8 mouse cellular contexts compared by ENCODE assay signal in genomic region chr10:95563851-95564845, GRCm38 (mm10). TPM values are rescaled to one million over a fixed set of nuclear protein-coding genes. Genes with fewer than 3 reads are reported as not detected.
A peak's percentile ranks its signal among the peaks of the same experiment; 100 is the strongest.
DNase-seq lines count a peak whose midpoint lies in the region; ATAC-seq and TF ChIP-seq lines count a peak whose summit lies in the region.

Gene Nudt4, minus strand, starts transcription at chr10:95564146.

- 5% methylated on average over 43 of the region's 97 CpGs for WGBS in forebrain, postnatal 0 days
- WGBS in lung, postnatal 0 days: 10% methylated on average over 32 of the region's 97 CpGs

- TF ChIP-seq CTCF in MEL (IDR thresholded peaks at IDR 0.05 in 2 of 3, conservative IDR thresholded peaks at IDR 0.05 in 1 of 3; ENCODE audit: control insufficient read depth in 1 of 3, insufficient read depth in 1 of 3, low read depth in 2 of 3, low read length in 3 of 3, poor library complexity in 1 of 3, severe bottlenecking in 1 of 3): no peak
- peak; percentile 32; the same call in 1 of the 2 replicates for TF ChIP-seq CTCF in forebrain, postnatal 0 days (IDR thresholded peaks at IDR 0.05; ENCODE audit: low read depth)
- TF ChIP-seq CTCF in lung, postnatal 0 days (IDR thresholded peaks at IDR 0.05): no peak

- peak; percentile 95 for ATAC-seq in forebrain, postnatal 0 days
- ATAC-seq in lung, postnatal 0 days: peak; percentile 93

- H3K9me3 ChIP-seq in MEL (replicated peaks; ENCODE audit: insufficient read depth, low read length): no peaks in the 10 kb centered on the region
- no peaks in the 10 kb centered on the region for H3K9me3 ChIP-seq in forebrain, postnatal 0 days (ENCODE audit: low read length)
- no peaks in the 10 kb centered on the region for H3K9me3 ChIP-seq in lung, postnatal 0 days (ENCODE audit: low read length)

- H3K4me2 ChIP-seq in forebrain, postnatal 0 days (ENCODE audit: low read depth): peak within 1 kb of the TSS; percentile 70
- peak within 1 kb of the TSS; percentile 62 for H3K4me2 ChIP-seq in lung, postnatal 0 days (replicated peaks; ENCODE audit: low read depth, low read length)

- no peaks in the 10 kb centered on the region for H3K27me3 ChIP-seq in MEL (ENCODE audit: control insufficient read depth in 1 of 2, insufficient read depth in 2 of 2, low read length in 2 of 2)
- no peaks in the 10 kb centered on the region for H3K27me3 ChIP-seq in forebrain, postnatal 0 days (ENCODE audit: insufficient read depth, low read length)
- H3K27me3 ChIP-seq in lung, postnatal 0 days (replicated peaks; ENCODE audit: insufficient read depth, low read length): no peaks in the 10 kb centered on the region

- no peak for TF ChIP-seq EP300 in MEL (IDR thresholded peaks at IDR 0.05; ENCODE audit: low read depth in 1 of 2, low read length in 2 of 2)
- TF ChIP-seq EP300 in lung, postnatal 0 days (IDR thresholded peaks at IDR 0.05): no peak

- peaks cover 29% of the 10 kb centered on the region for H3K79me2 ChIP-seq in MEL (ENCODE audit: control insufficient read depth, insufficient read depth, low read length, poor library complexity)

- peak within 1 kb of the TSS; percentile 40 for H3K27ac ChIP-seq in MEL (ENCODE audit: control insufficient read depth, low read depth, low read length)
- H3K27ac ChIP-seq in forebrain, postnatal 0 days (ENCODE audit: low read depth, low read length): peak within 1 kb of the TSS; percentile 90
- H3K27ac ChIP-seq in lung, postnatal 0 days (ENCODE audit: low read length): peak within 1 kb of the TSS; percentile 87

- peak within 1 kb of the TSS; percentile 98 for H3K9ac ChIP-seq in MEL (ENCODE audit: control insufficient read depth, low read depth, low read length, poor library complexity, severe bottlenecking)
- H3K9ac ChIP-seq in forebrain, postnatal 0 days: peak within 1 kb of the TSS; percentile 87
- peak within 1 kb of the TSS; percentile 81 for H3K9ac ChIP-seq in lung, postnatal 0 days (replicated peaks; ENCODE audit: low read depth)

- no peak for TF ChIP-seq RAD21 in MEL (IDR thresholded peaks at IDR 0.05; ENCODE audit: low read depth, low read length)

- TF ChIP-seq POLR2A in MEL (IDR thresholded peaks at IDR 0.05; ENCODE audit: control insufficient read depth in 1 of 2, insufficient read depth in 1 of 2, low read depth in 1 of 2, low read length in 2 of 2, poor library complexity in 1 of 2): peak; percentile 75 to 81; a peak in 3 of 4 replicates

- H3K4me1 ChIP-seq in MEL (ENCODE audit: control insufficient read depth in 1 of 2, insufficient read depth in 2 of 2, low read length in 2 of 2): peaks cover 0 to 11% of the 10 kb centered on the region in 2 experiments; a peak in 1 of 4 replicates
- H3K4me1 ChIP-seq in forebrain, postnatal 0 days (ENCODE audit: insufficient read depth): peaks cover 9% of the 10 kb centered on the region
- H3K4me1 ChIP-seq in lung, postnatal 0 days (ENCODE audit: insufficient read depth, low read depth, low read length): peaks cover 13% of the 10 kb centered on the region; the same call in 1 of the 2 replicates

- H3K36me3 ChIP-seq in MEL (ENCODE audit: control insufficient read depth in 1 of 2, insufficient read depth in 2 of 2, low read length in 2 of 2): peaks cover 0 to 13% of the 10 kb centered on the region in 2 experiments; a peak in 2 of 4 replicates
- no peaks in the 10 kb centered on the region for H3K36me3 ChIP-seq in forebrain, postnatal 0 days (ENCODE audit: insufficient read depth)
- H3K36me3 ChIP-seq in lung, postnatal 0 days (ENCODE audit: insufficient read depth, low read length): no peaks in the 10 kb centered on the region

- peak within 1 kb of the TSS; percentile 75 to 96 for H3K4me3 ChIP-seq in MEL (ENCODE audit: control insufficient read depth in 1 of 2, insufficient read depth in 1 of 2, low read depth in 2 of 2, low read length in 2 of 2)
- H3K4me3 ChIP-seq in forebrain, postnatal 0 days (ENCODE audit: low read depth, low read length): peak within 1 kb of the TSS; percentile 91
- peak within 1 kb of the TSS; percentile 93 for H3K4me3 ChIP-seq in lung, postnatal 0 days (ENCODE audit: low read depth, low read length)

- DNase-seq in MEL (ENCODE audit: low read depth, low spot score): peak; percentile 90
- DNase-seq in cerebellum, adult 18-20 months: peak; percentile 80 to 93
- DNase-seq in forebrain, postnatal 0 days: peak; percentile 98
- DNase-seq in heart, postnatal 4 days: peak; percentile 93
- peak; percentile 80 for DNase-seq in layer of hippocampus, adult 9-11 months
- DNase-seq in lung, postnatal 0 days (ENCODE audit: low spot score): peak; percentile 95
- DNase-seq in ovary, postnatal 36 days (ENCODE audit: low spot score): peak; percentile 89
- peak; percentile 87 for DNase-seq in thymus, postnatal 25 days

TF ChIP-seq in MEL, 35 proteins besides CTCF, POLR2A, EP300 and RAD21:
- TF ChIP-seq MAZ (IDR thresholded peaks at IDR 0.05; ENCODE audit: low read depth, low read length) (peak; percentile 51; the same call in 1 of the 2 replicates), ZMIZ1 (IDR thresholded peaks at IDR 0.05; ENCODE audit: low read depth, low read length) (no peak), NELFE (IDR thresholded peaks at IDR 0.05; ENCODE audit: low read depth, low read length) (peak; percentile 74), ZKSCAN1 (IDR thresholded peaks at IDR 0.05; ENCODE audit: low read depth, low read length) (no peak), NRF1 (IDR thresholded peaks at IDR 0.05; ENCODE audit: insufficient read depth, low read depth, low read length, poor library complexity, severe bottlenecking) (peak; percentile 87), ETS1 (IDR thresholded peaks at IDR 0.05; ENCODE audit: low read depth, low read length) (no peak), TBP (IDR thresholded peaks at IDR 0.05; ENCODE audit: low read depth, low read length) (peak; percentile 24; the same call in 1 of the 2 replicates), MXI1 (IDR thresholded peaks at IDR 0.05; ENCODE audit: low read depth, low read length) (peak; percentile 69; the same call in 1 of the 2 replicates), ZNF384 (IDR thresholded peaks at IDR 0.05; ENCODE audit: low read depth, low read length) (0 out of 2 replicates have a peak, but pooled peaks have one; percentile 22)

RNA-seq across cellular contexts. Expression of gene Nudt4, which starts in this region (rescaled TPM):
- 21.1 and 26.6 TPM in 2 replicates for total RNA-seq in MEL (2012; rRNA removed)
- 10 to 100 TPM in 1 of 2 experiments, not detected in 1; 35.7 TPM for polyA plus RNA-seq in MEL (2012; ENCODE audit: insufficient read depth in 1 of 2, insufficient read length in 2 of 2, low read depth in 1 of 2, low replicate concordance in 2 of 2, missing spikeins in 1 of 2)
- 87.6 and 110 TPM in 2 replicates for total RNA-seq in forebrain, postnatal 0 days (2014; rRNA removed)
- 71.2 and 81.5 TPM in 2 replicates for polyA plus RNA-seq in forebrain, postnatal 0 days (2015; fragmentation: Nextera tagmentation; extraction: Ambion mirVana)
- total RNA-seq in heart, postnatal 4 days (2021): 100 to 1,000 TPM; 201 to 218 TPM
- polyA plus RNA-seq in lung, postnatal 0 days (2015; fragmentation: Nextera tagmentation; extraction: Ambion mirVana): 50.3 and 53.9 TPM in 2 replicates

Comparison
In these comparisons a context has a peak if more than half of its experiments do, and no peak if none do; other contexts are left out.
1. Peak in every context shown above with its lines: DNase-seq, ATAC-seq, H3K4me3 ChIP-seq and H3K27ac ChIP-seq.
2. H3K27ac ChIP-seq: peak in every context shown above with its lines; median percentile 90 in forebrain, postnatal 0 days; 87 in lung, postnatal 0 days; 40 in MEL.